Mouse (Mus musculus) cerebellum, adult 2 months (tissue): Measurements from ENCODE around the gene Clint1. TPM values are rescaled to one million over a fixed set of nuclear protein-coding genes. Genes with fewer than 3 reads are reported as not detected.

Experiments
- DNase-seq, 2 experiments: peaks; one replicate each; pipeline ENCODE4 v3.0.0; 2021
- H3K27ac ChIP-seq: fragments of 200-500 bp; 2 replicates; pipeline ENCODE4 v1.5.1; 2012; ENCODE audit warnings: low read length, control low read depth, inconsistent platforms; ENCODE audit not compliant: insufficient read depth
- H3K27me3 ChIP-seq: fragments of 200-500 bp; 2 replicates; pipeline ENCODE4 v1.6.1; 2012; ENCODE audit warnings: inconsistent platforms, mild to moderate bottlenecking, low read length, moderate library complexity; ENCODE audit not compliant: control insufficient read depth, insufficient read depth
- H3K4me1 ChIP-seq: fragments of 200-500 bp; 2 replicates; pipeline ENCODE4 v1.6.1; 2011; ENCODE audit warnings: low read length; ENCODE audit not compliant: control insufficient read depth, insufficient read depth
- H3K4me3 ChIP-seq: fragments of 200-500 bp; replicated peaks from 2 replicates; pipeline ENCODE3; 2011; ENCODE audit warnings: mild to moderate bottlenecking, low read depth, low read length, control low read depth; ENCODE audit not compliant: insufficient read depth
- CTCF ChIP-seq: fragments of 200-500 bp; IDR thresholded peaks from 2 replicates; pipeline ENCODE4 v1.5.1; 2011; ENCODE audit warnings: low read depth, mild to moderate bottlenecking, control low read depth, low read length, moderate library complexity, borderline replicate concordance; ENCODE audit not compliant: insufficient read depth
- POLR2A ChIP-seq: fragments of 200-500 bp; IDR thresholded peaks from 2 replicates; pipeline ENCODE4 v1.6.1; 2011; ENCODE audit warnings: low read length, control low read depth, borderline replicate concordance; ENCODE audit not compliant: insufficient read depth
- WGBS: fragments of 180-500 bp; shearing (Covaris S2); methylation state at CpG from one replicate; pipeline ENCODE4 v1.1.7; 2018; 5-methylcytosine and 5-hydroxymethylcytosine counted together
- polyA plus RNA-seq: library from polyadenylated mRNA; depleted of rRNA; stranded (reverse); fragments of >200 nt; gene quantifications from 2 replicates; pipeline ENCODE4 v1.2.3, GENCODE M21; 2012

The Clint1 gene
- polyA plus RNA-seq, 1 experiment, result 41.4 TPM

- no peak for DNase-seq
- Histone ChIP-seq H3K4me1 (0 out of 2 replicates have a peak, but pooled peaks cover 6% of the 10 kb centered on the region), H3K27ac (no peak overlapping the region), H3K4me3 (no peak overlapping the region), H3K27me3 (no peaks in the 10 kb centered on the region)
- 87% methylated on average over 8 of the region's 8 CpGs for WGBS
- no peak for TF ChIP-seq CTCF
- no peak for TF ChIP-seq POLR2A
These were observed 87.1 kb downstream of the Clint1 start for GRCm38 (mm10) chr11:45938917-45939316.

- DNase-seq, result no peak
- TF ChIP-seq POLR2A (no peak), CTCF (no peak)
- H3K4me3 ChIP-seq, result no peak overlapping the region
- 88% methylated on average over 7 of the region's 7 CpGs for WGBS
- H3K27me3 ChIP-seq, result no peaks in the 10 kb centered on the region
- 0 out of 2 replicates have a peak, but pooled peaks cover 6% of the 10 kb centered on the region for H3K4me1 ChIP-seq
- H3K27ac ChIP-seq, result no peak overlapping the region
These were observed 90.4 kb downstream of the Clint1 start for GRCm38 (mm10) chr11:45942281-45942680.

DNA sequence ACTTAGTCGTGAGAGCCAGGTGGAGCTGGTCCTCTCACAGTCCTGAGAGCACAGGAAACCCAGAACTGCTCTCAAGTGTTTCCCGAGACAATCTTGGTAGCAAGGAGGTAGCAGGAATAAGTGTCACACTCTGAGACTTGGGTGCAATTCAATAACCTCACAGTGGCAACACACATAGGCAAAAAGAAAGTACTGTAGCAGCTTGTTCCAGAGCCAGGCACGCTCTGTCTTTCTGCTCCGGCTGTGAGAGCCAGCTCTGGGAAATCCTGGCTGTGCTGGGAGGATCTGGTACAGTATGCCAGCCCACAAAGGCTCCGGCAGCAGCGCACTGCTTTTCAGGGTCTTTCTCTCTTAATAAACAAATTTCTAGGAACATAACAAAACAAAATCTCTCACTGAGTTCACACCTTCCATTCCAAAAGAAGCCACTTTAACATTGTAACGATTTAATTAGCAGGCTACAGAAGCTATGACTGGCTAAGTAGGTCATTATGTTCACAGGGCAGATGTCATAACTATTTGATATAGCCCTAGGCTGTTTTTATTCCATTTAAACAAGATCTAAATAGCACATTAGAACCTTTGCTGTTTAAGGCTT, 91.4 kb downstream of the Clint1 start:
- Histone ChIP-seq H3K27me3 (no peaks in the 10 kb centered on the region), H3K4me3 (peak overlapping the region; percentile 85), H3K27ac (no peak overlapping the region), H3K4me1 (0 out of 2 replicates have a peak, but pooled peaks cover 6% of the 10 kb centered on the region)
- TF ChIP-seq CTCF (no peak), POLR2A (no peak)
- WGBS, result 9% methylated on average over 7 of the region's 7 CpGs
- DNase-seq, result peak; percentile 41 to 42

- Histone ChIP-seq H3K27me3 (no peaks in the 10 kb centered on the region), H3K27ac (no peak overlapping the region; the same call in 1 of the 2 replicates), H3K4me3 (peak overlapping the region; percentile 85), H3K4me1 (0 out of 2 replicates have a peak, but pooled peaks cover 6% of the 10 kb centered on the region)
- DNase-seq, result peak; percentile 25 to 43
- under 1% methylated on average over 49 of the region's 49 CpGs for WGBS
- TF ChIP-seq CTCF (no peak), POLR2A (no peak)
These were observed 92.2 kb downstream of the Clint1 start for GRCm38 (mm10) chr11:45943891-45944642.

DNA sequence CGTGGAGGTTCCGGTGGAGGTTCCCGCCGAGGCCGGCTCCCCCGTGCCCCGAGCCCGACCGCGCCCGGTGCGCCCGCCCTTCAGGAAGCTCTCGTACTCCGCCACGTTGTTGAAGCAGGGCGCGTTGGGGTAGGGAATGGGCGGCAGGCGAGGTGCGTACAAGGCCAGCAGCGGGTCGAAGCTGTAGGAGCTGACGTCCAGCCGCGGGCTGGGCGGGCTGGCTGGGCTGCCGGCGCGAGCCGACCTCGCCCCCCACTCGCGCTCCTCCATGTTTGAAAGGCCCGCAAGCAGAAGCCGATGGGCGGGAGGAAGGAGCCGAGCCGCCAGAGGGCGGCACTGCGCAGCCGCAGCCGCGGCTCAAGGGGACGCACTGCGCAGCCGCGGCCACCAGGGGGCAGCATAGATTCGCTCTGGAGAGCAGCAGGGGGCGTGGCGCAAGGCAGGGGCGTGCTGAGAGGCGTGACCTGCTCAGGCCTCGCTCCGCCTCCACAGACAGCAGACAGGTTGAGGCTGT, 92.8 kb downstream of the Clint1 start, which contains the start of gene Lsm11:
TSS of gene Lsm11 (minus strand) at position 293 of the 514 bp plus-strand sequence.
- no peak within 1 kb of the TSS; the same call in 1 of the 2 replicates for H3K27ac ChIP-seq
- 0 out of 2 replicates have a peak, but pooled peaks cover 6% of the 10 kb centered on the region for H3K4me1 ChIP-seq
- no peaks in the 10 kb centered on the region for H3K27me3 ChIP-seq
- peak; percentile 92 to 99 for DNase-seq
- H3K4me3 ChIP-seq, result peak within 1 kb of the TSS; percentile 85
- 1% methylated on average over 46 of the region's 55 CpGs for WGBS
- TF ChIP-seq POLR2A (no peak), CTCF (peak; percentile 96)

DNA sequence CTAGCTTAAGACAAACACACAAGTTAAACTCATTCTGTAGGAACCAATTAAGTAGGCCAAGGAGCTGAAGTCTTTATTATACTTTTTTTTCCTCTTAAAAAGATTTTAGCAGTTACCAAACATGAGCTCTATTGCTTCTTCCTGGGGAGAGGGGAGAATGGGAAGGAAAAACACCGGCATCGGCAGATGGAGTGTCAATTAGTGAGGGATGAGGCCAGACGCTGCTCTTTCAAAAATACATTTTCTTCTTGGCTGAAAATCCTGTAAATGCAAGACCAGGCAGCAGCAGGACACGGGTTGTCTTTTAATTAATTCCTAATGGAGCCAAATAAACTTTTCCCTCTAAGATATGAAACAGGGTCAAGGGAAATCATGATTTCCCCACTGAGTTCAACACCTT, 94.9 kb downstream of the Clint1 start:
- H3K27ac ChIP-seq, result no peak overlapping the region
- DNase-seq, result peak in 1 of 2 experiments; percentile 38
- H3K4me3 ChIP-seq, result no peak overlapping the region
- H3K4me1 ChIP-seq, result 0 out of 2 replicates have a peak, but pooled peaks cover 6% of the 10 kb centered on the region
- TF ChIP-seq CTCF (no peak), POLR2A (no peak)
- H3K27me3 ChIP-seq, result no peaks in the 10 kb centered on the region
- WGBS, result 24% methylated on average over 4 of the region's 4 CpGs

- DNase-seq, result no peak
- 37% methylated on average over 2 of the region's 2 CpGs for WGBS
These were observed 95.6 kb downstream of the Clint1 start for GRCm38 (mm10) chr11:45947491-45947890.

More at GRCm38 (mm10) chr11:45947491-45947890, 95.6 kb downstream of the Clint1 start:
- Histone ChIP-seq H3K27me3 (no peaks in the 10 kb centered on the region), H3K4me1 (peaks cover 6% of the 10 kb centered on the region; the same call in 1 of the 2 replicates), H3K27ac (no peak overlapping the region), H3K4me3 (no peak overlapping the region)
- TF ChIP-seq CTCF, result no peak
- TF ChIP-seq POLR2A, result no peak
